Mouse (Mus musculus): ENCODE results near the gene Tkfc. TPM values are rescaled to one million over a fixed set of nuclear protein-coding genes. Genes with fewer than 3 reads are reported as not detected.

Tkfc gene
- polyA plus RNA-seq, 1 experiment = 12.2 TPM

DNA sequence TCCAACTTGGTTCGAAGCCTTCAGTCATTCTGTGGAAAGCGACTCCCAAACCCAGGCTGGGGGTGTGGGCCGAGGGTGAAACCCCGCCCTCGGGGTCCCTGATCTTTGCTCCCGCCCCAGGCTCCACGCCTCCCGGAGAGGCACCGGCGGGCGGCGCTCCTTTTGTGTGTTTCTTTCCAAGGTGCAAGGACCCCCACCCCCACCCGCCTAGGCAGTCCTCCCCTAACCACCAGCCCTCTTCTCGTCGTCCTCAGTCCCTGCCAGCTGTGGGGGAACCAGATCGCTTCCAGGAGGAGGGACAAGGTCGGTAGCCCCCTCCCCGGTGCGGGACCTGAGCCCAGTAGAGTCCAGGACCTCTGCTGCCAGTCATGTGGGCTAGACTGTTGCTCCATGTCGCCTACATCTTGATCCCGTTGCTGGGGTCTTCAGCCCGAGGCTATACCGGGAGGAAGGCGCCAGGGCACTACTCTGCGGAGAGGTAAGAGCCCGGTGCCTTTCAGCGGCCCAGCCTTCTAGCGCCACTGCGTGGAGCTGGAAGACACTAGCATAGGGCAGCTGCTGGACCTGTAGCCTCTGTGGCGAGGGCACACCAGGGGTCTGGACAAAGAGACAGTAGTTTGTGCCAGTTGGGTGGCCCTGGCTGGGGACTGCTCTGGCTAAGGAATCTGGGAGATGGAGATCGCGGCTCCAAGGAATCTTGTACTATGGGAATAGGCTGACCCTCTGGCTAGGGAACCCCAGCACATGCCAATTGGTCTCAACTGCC is 28.8 kb upstream of the Tkfc start, which contains the start of gene Vwce:
Gene Vwce, plus strand, starts transcription at position 108 of the 766 bp plus-strand sequence.
- H3K27ac ChIP-seq (ENCODE audit: insufficient read depth, low read length) = no peak within 1 kb of the TSS
- WGBS = 2% methylated on average over 32 of the region's 32 CpGs
- H3K27me3 ChIP-seq (ENCODE audit: control insufficient read depth, insufficient read depth, low read length) = no peaks in the 10 kb centered on the region
- no peaks in the 10 kb centered on the region for H3K4me1 ChIP-seq (ENCODE audit: control insufficient read depth, insufficient read depth, low read length)
- TF ChIP-seq CTCF (IDR thresholded peaks at IDR 0.05; ENCODE audit: borderline replicate concordance, insufficient read depth, low read depth, low read length) = peak; percentile 27; the same call in 1 of the 2 replicates
- no peak for TF ChIP-seq POLR2A (IDR thresholded peaks at IDR 0.05; ENCODE audit: borderline replicate concordance, insufficient read depth, low read length)
- H3K4me3 ChIP-seq (replicated peaks; ENCODE audit: insufficient read depth, low read depth, low read length) = peak within 1 kb of the TSS; percentile 88
- peak; percentile 63 to 68 for DNase-seq

DNA sequence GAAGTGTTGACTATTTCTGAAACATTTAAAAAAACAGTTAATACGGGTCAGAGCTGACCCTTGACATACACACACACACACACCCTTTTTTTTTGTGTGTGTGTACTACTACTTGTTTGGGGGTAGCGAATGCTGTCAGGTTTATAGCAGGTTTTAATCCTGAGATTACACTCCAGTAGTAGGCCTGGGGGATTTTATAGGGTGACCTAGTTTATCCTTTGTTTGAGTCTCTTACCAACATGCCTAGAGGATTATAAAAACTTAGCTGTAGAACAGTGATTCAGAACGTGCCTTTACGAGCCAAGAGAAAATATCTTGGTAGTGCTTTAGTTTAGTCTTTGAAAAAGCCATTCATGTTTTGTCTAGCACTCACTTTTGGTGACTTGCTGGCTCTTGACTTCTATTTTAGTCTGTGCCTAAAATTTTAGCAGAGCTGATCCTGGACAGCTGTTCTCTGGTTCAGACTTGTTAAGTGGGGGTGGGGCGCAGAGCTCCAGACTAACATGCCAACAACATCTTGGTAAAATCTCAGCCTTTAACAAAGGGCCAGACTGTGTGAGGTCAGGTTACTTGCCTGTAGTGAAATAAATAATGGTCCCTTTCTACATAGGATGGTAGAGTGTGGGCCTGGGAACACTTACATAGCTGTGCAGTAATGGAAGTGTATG is 3.3 kb upstream of the Tkfc start:
- TF ChIP-seq CTCF (IDR thresholded peaks at IDR 0.05; ENCODE audit: borderline replicate concordance, insufficient read depth, low read depth, low read length) (no peak), POLR2A (IDR thresholded peaks at IDR 0.05; ENCODE audit: borderline replicate concordance, insufficient read depth, low read length) (no peak)
- no peak overlapping the region for H3K4me3 ChIP-seq (replicated peaks; ENCODE audit: insufficient read depth, low read depth, low read length)
- no peak for DNase-seq
- WGBS = 89% methylated on average over 5 of the region's 5 CpGs
- no peak overlapping the region for H3K27ac ChIP-seq (ENCODE audit: insufficient read depth, low read length)
- peaks cover 4% of the 10 kb centered on the region; the same call in 1 of the 2 replicates for H3K4me1 ChIP-seq (ENCODE audit: control insufficient read depth, insufficient read depth, low read length)
- no peaks in the 10 kb centered on the region for H3K27me3 ChIP-seq (ENCODE audit: control insufficient read depth, insufficient read depth, low read length)

- 8% methylated on average over 20 of the region's 20 CpGs for WGBS
- peak overlapping the region; percentile 11; the same call in 1 of the 2 replicates for H3K27ac ChIP-seq (ENCODE audit: insufficient read depth, low read length)
These were observed 608 bp upstream of the Tkfc start for GRCm38 (mm10) chr19:10605901-10606622.

DNA sequence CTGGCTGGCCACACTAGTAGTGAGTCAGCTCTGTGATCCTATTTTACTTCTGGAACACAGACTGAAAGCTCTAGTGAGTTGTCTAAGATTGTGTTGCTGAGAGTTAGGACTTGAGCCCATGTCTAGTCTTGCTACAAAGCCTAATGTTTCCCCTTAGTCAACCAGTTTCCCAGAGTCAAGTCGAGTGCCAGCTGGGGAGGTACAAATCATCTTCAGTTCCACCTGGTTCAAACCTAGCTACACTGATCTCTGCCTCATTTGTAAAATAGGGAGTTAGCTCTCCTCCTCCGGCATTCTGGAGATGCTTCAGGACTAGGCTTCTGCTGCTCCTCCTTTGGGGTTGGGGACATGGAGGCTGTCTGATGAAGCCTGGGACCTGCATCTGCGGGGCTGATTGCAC is 920 bp downstream of the Tkfc start:
- 57% methylated on average over 3 of the region's 3 CpGs for WGBS
- TF ChIP-seq CTCF (IDR thresholded peaks at IDR 0.05; ENCODE audit: borderline replicate concordance, insufficient read depth, low read depth, low read length) (no peak), POLR2A (IDR thresholded peaks at IDR 0.05; ENCODE audit: borderline replicate concordance, insufficient read depth, low read length) (no peak)
- H3K4me1 ChIP-seq (ENCODE audit: control insufficient read depth, insufficient read depth, low read length) = peaks cover 8% of the 10 kb centered on the region; the same call in 1 of the 2 replicates
- H3K4me3 ChIP-seq (replicated peaks; ENCODE audit: insufficient read depth, low read depth, low read length) = peak overlapping the region; percentile 86
- no peak for DNase-seq
- H3K27ac ChIP-seq (ENCODE audit: insufficient read depth, low read length) = peak overlapping the region; percentile 83
- no peaks in the 10 kb centered on the region for H3K27me3 ChIP-seq (ENCODE audit: control insufficient read depth, insufficient read depth, low read length)

More at GRCm38 (mm10) chr19:10605901-10606622, 608 bp upstream of the Tkfc start:
- peak overlapping the region; percentile 82 for H3K4me3 ChIP-seq (replicated peaks; ENCODE audit: insufficient read depth, low read depth, low read length)
- H3K4me1 ChIP-seq (ENCODE audit: control insufficient read depth, insufficient read depth, low read length) = peaks cover 8% of the 10 kb centered on the region; the same call in 1 of the 2 replicates
- no peak for DNase-seq
- H3K27me3 ChIP-seq (ENCODE audit: control insufficient read depth, insufficient read depth, low read length) = no peaks in the 10 kb centered on the region
- TF ChIP-seq POLR2A (IDR thresholded peaks at IDR 0.05; ENCODE audit: borderline replicate concordance, insufficient read depth, low read length) (no peak), CTCF (IDR thresholded peaks at IDR 0.05; ENCODE audit: borderline replicate concordance, insufficient read depth, low read depth, low read length) (no peak)

- peaks cover 8% of the 10 kb centered on the region; the same call in 1 of the 2 replicates for H3K4me1 ChIP-seq (ENCODE audit: control insufficient read depth, insufficient read depth, low read length)
- H3K4me3 ChIP-seq (replicated peaks; ENCODE audit: insufficient read depth, low read depth, low read length) = no peak overlapping the region
- peak overlapping the region; percentile 12; the same call in 1 of the 2 replicates for H3K27ac ChIP-seq (ENCODE audit: insufficient read depth, low read length)
- peak; percentile 17 to 25 for DNase-seq
- no peaks in the 10 kb centered on the region for H3K27me3 ChIP-seq (ENCODE audit: control insufficient read depth, insufficient read depth, low read length)
- no peak for TF ChIP-seq POLR2A (IDR thresholded peaks at IDR 0.05; ENCODE audit: borderline replicate concordance, insufficient read depth, low read length)
- TF ChIP-seq CTCF (IDR thresholded peaks at IDR 0.05; ENCODE audit: borderline replicate concordance, insufficient read depth, low read depth, low read length) = no peak
- WGBS = 84% methylated on average over 18 of the region's 18 CpGs
These were observed 1.6 kb downstream of the Tkfc start for GRCm38 (mm10) chr19:10603660-10604523.

DNA sequence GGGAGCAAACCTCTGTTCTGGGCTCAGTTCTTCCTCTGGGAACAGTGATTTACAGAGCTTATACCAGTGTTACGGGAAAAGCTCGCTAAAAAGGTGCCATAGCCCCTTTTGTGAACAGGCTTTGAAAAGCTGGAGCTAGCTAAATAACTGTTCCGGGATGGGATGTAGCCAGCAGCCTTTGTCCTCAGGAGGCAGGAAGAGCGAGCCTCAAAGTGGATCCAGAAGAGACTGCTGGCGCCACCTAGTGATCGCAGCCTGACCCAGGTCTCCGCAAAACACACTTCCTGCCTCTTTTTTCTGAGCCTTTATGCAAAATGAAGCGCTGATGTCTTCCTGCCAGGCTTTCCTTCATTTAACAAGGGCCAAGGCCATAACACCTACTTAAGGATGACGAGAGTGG is 2.7 kb downstream of the Tkfc start:
- 2% methylated on average over 9 of the region's 9 CpGs for WGBS
- peak overlapping the region; percentile 13 for H3K27ac ChIP-seq (ENCODE audit: insufficient read depth, low read length)
- peak; percentile 85 for TF ChIP-seq CTCF (IDR thresholded peaks at IDR 0.05; ENCODE audit: borderline replicate concordance, insufficient read depth, low read depth, low read length)
- peak; percentile 60; the same call in 1 of the 2 replicates for TF ChIP-seq POLR2A (IDR thresholded peaks at IDR 0.05; ENCODE audit: borderline replicate concordance, insufficient read depth, low read length)

More for the DNA sequence above, 2.7 kb downstream of the Tkfc start:
- Histone ChIP-seq H3K27me3 (ENCODE audit: control insufficient read depth, insufficient read depth, low read length) (no peaks in the 10 kb centered on the region), H3K4me1 (ENCODE audit: control insufficient read depth, insufficient read depth, low read length) (peaks cover 8% of the 10 kb centered on the region; the same call in 1 of the 2 replicates), H3K4me3 (replicated peaks; ENCODE audit: insufficient read depth, low read depth, low read length) (peak overlapping the region; percentile 52)
- DNase-seq = peak; percentile 86 to 90
